Mouse (Mus musculus): ENCODE data around the gene Rps11.

GRCm38 (mm10) chr7:45135993-45136567 lies 11.8 kb upstream of the Rps11 start, which contains the start of the genes Gm45713 and Flt3l:
- peak; percentile 76 for TF ChIP-seq CTCF (IDR thresholded peaks at IDR 0.05; ENCODE audit: low read depth, low read length)
- TF ChIP-seq POLR2A (IDR thresholded peaks at IDR 0.05; ENCODE audit: borderline replicate concordance, low read depth, low read length), result no peak

All from bone marrow macrophage, adult 2 months (primary cell).